Mouse (Mus musculus): ENCODE data around the gene Rpl12. TPM values are rescaled to one million over a fixed set of nuclear protein-coding genes. Genes with fewer than 3 reads are reported as not detected.

The Rpl12 gene
- total RNA-seq (2021) = 100 to 1,000 TPM; 117 to 120 TPM
- long read RNA-seq, experiment 1, transcript Rpl12-203 (7 exons, 1,242 nt) = major isoform, 39 of 47 reads
- long read RNA-seq, experiment 1, partial matches to known transcripts = 1 of 47 reads
- long read RNA-seq, experiment 1, other reads (novel, unspliced or antisense) = 4 of 47 reads
- long read RNA-seq, experiment 2, transcript Rpl12-203 (7 exons, 1,242 nt) = major isoform, 24 of 29 reads
- long read RNA-seq, experiment 2, partial matches to known transcripts = 1 of 29 reads
- long read RNA-seq, experiment 2, other reads (novel, unspliced or antisense) = 2 of 29 reads

DNA sequence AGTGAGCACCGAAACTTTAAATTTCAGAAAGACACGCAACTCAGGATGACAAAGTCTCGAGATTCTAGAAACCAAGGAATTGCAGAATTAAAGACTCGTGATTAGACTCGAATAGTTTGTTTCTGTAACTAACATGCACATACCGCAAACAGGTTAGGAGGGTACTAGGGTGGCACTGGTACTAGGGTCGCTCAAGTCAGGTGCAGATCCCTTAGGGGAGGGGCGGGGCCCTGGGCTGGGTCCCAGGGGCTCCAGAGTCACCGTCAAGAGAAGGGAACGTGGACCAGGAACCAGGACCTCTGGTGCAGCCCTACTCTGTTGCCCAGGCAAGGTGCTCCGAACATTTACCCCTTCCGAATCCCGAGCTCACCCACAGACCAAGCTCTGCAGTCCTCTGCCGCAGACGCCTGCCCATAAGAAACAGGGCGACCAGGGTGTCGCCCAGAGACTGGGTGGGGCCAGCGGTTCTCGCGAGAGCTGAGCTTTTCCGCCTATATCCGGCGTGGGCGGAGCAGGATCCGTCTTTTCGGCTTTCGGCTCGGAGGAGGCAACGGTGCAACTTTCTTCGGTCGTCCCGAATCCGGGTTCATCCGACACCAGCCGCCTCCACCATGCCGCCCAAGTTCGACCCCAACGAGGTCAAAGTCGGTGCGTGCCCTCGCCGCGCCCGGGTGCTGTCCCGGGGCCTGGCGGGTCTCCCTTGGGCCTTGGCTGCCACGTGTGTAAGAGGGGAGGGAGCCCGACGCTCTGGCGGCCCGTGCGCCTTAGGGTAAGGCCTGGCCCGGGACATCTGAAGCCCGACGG is at the start of gene Rpl12, which contains the start of gene Lrsam1:
Gene Rpl12 (plus strand): TSS at position 368 of the 804 bp plus-strand sequence.
Gene Lrsam1 (minus strand): TSS at position 423 of the 804 bp plus-strand sequence.
- DNase-seq (ENCODE audit: low spot score in 2 of 2) = peak; percentile 95
- intact Hi-C loops (cut with DNase I) = no loop called here

DNA sequence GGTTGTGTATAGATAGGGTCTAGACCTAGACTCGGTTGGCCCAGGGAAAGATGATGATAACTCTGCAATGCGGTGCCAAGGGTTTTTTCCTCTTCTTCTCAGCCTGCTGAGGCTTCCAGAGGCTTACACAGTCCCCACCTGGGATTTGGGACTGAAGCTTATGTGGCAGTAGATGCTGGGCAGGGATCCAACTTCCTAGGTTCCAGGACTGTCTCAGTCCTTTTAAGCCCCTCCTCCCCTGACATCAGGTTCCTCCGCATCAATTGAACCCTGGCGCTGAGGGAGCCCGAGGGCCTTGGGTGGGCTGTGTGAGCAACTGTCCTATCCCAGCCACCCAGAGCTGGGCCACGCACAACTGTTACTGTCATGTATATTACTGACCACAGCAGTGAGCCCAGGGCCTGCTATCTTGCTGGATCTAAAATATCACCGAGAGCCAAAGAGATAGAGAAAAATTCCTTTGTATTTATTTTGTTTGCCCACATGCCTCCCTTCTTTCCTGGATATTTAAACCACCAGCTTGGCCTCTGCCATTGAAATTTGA is 49.6 kb upstream of the Rpl12 start:
- DNase-seq (ENCODE audit: low spot score in 2 of 2) = no peak
- intact Hi-C loops (cut with DNase I) = loop anchor here (2.0 to 5.0 kb wide), 2 partner anchors 34 to 47 kb away; partner anchors contain the start of gene Fam129b

DNA sequence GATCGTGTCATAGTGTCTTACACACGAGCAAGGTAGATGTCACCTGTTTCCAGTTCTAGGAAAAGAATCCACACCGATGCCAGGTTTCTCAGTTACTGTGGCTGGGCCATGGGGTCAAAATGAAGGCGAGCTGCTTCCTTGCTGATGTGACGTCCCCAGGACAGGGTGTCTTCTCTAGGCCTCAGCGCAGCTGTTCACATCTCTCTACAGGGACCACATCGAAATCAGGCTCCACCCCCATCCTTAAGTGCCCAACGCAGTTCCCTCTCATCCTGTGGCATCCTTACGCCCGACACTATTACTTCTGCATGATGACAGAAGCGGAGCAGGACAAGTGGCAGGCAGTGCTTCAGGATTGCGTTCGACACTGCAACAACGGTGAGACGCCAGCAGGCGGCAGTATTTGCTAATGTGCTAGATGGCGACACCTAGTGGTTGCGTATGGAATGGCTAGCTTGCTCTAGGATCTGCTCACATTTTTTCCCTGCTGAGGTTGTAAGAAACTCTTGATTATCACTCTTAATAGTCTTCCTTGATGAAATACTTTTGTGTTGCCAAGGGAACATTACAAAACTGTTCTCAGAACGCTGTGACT is 49.1 kb upstream of the Rpl12 start:
- intact Hi-C loops (cut with DNase I) = loop anchor here (2.0 to 5.0 kb wide), 2 partner anchors 35 to 48 kb away; partner anchors contain the start of gene Fam129b
- DNase-seq (ENCODE audit: low spot score in 2 of 2) = peak; percentile 90 to 91

DNA sequence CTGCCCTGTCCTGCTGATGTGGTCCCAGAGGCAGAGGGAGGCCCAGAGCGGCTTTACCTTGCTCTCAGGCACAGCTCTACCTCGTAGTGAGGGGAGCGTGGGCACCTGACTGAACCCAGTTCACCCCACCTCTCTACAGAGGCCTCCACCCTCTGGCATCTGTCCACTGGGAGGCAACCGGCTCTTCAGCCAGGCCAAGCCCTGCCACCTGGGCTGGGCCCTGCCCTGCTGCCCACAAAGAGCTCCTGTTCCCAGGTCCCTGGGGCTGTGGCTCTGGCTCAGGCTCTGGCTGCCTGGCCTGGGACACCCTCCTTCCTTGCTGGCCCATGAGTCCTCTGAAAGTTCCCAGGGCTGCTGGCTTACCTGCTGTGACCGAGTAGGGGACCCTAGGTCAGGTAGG is 47.0 kb upstream of the Rpl12 start:
- intact Hi-C loops (cut with DNase I) = loop anchor here (5.0 kb wide), 1 partner anchor 37 kb away; the partner anchor contains the start of gene Fam129b
- no peak for DNase-seq (ENCODE audit: low spot score in 2 of 2)

DNA sequence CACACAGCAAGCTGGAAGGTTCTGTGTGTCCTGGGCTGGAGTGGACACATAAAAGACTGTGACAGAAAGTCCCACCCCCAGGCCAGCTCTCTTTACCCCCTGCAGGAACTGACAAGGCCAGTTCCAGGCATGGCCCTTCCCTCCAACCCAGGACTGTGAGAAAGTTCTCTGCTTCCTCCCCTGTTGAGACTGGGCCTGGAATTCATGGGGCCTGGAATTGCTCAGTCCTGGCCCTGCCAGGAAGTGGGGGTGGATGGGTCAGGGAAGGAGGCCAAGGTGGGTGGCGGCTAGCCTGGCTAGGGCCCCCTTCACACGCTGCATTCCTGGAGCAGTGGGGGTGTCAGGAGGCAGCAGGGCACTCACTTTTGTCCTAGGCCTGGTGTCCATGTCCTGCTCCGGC is 46.5 kb upstream of the Rpl12 start:
- intact Hi-C loops (cut with DNase I) = loop anchor here (5.0 kb wide), 1 partner anchor 38 kb away; the partner anchor contains the start of gene Fam129b
- DNase-seq (ENCODE audit: low spot score in 2 of 2) = no peak

DNA sequence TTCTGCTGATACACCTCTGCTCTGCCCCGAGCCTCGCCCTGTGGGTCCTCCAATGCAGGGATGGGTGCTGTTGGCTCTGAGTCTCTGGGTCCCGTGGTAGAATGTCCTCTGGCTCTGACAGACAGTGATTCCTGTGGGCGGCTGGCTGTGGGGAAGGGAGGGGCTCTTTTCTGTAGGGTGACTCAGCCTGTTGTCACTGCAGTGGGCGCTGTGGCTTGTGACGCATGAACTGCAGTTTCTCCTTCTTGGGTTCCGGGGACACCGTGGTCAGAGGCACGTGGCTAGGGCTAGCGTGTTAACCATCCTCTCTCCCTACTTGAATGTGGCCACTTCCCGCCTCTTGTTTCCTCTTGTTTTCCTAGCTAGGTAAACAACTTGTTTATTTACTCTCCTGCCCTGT is 43.8 kb upstream of the Rpl12 start:
- intact Hi-C loops (cut with DNase I) = no loop called here
- peak; percentile 73 to 86 for DNase-seq (ENCODE audit: low spot score in 2 of 2)

DNA sequence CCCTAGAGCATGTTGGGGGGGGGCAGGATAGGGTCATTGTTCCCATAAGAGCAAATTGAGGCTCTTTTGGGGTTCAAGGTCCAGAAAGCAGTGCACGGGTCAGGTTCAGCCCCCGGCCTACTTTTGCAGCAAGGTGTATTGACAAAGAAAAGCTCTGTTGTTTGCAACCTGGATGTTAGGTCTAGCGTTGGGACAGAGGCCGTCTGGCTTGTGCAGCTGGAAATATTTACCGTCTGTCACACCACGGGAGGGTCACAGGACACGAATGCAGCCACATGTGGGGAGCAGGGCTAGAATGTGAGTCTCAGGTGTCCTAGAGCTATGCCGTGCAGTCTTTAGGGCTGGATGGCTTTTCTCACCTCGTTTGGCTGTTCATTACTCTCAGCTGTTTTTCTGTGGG is 43.0 kb upstream of the Rpl12 start:
- no peak for DNase-seq (ENCODE audit: low spot score in 2 of 2)
- intact Hi-C loops (cut with DNase I) = no loop called here

DNA sequence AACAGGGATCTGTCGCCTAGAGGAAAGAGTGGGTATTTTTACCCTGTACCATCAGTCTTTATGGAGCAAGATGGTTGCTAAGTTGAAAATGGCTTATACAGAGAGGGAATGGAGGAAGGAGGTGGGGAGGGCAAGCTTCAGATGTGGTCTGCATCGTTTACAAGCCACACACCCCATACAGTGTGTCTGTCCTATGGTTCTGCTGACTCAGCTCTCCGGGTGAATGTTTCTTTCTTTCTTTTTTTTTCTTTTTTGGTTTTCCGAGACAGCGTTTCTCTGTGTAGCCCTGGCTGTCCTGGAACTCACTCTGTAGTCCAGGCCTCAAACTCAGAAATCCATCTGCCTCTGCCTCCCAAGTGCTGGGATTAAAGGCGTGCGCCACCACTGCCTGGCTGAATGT is 40.1 kb upstream of the Rpl12 start:
- DNase-seq (ENCODE audit: low spot score in 2 of 2) = no peak
- intact Hi-C loops (cut with DNase I) = loop anchor here (10.0 kb wide), 1 partner anchor 146 kb away; the partner anchor contains the start of genes Ptrh1 and Ttc16

DNA sequence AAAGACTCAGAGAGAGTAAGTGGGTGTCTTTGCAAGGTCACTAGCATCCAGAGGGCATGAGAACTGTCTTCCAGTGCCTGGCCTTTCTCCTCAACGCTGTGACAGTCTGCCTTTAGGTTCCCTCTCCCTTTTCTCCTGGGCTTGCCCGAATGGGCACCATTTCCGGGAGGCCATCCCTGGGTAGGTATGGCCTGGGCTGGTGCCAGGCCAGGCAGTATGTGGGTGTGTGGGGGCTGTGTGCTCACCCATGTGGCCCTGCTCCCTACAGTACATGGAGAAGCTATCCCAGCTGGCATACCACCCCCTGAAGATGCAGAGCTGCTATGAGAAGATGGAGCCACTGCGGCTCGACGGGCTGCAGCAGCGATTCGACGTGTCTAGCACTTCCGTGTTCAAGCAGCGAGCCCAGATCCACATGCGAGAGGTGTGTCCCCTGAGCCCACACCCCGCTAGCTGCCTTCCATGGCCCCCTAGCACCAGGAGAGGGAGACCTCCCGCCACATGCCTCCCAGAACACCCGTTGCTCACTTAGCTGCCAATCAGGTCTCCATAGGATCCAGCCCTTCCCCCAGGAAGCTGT is 39.5 kb upstream of the Rpl12 start:
- intact Hi-C loops (cut with DNase I) = loop anchor here (10.0 kb wide), 1 partner anchor 147 kb away; the partner anchor contains the start of genes Ptrh1 and Ttc16
- DNase-seq (ENCODE audit: low spot score in 2 of 2) = no peak

DNA sequence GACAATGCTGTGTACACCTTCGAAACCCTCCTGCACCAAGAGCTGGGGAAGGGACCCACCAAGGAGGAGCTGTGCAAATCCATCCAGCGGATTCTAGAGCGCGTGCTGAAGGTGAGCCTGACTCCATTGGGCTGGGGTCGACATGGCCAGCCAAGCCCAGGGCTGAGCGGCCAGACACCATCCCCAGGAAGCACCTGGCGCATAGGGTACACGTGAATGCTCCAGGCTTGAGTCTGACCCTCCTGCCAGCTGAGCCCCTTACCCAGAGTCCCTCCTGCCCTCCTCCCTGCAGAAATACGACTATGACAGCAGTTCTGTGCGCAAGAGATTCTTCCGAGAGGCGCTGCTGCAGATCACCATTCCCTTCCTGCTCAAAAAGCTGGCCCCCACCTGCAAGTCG is 38.8 kb upstream of the Rpl12 start:
- intact Hi-C loops (cut with DNase I) = loop anchor here (10.0 kb wide), 1 partner anchor 148 kb away; the partner anchor contains the start of genes Ptrh1 and Ttc16
- no peak for DNase-seq (ENCODE audit: low spot score in 2 of 2)

DNA sequence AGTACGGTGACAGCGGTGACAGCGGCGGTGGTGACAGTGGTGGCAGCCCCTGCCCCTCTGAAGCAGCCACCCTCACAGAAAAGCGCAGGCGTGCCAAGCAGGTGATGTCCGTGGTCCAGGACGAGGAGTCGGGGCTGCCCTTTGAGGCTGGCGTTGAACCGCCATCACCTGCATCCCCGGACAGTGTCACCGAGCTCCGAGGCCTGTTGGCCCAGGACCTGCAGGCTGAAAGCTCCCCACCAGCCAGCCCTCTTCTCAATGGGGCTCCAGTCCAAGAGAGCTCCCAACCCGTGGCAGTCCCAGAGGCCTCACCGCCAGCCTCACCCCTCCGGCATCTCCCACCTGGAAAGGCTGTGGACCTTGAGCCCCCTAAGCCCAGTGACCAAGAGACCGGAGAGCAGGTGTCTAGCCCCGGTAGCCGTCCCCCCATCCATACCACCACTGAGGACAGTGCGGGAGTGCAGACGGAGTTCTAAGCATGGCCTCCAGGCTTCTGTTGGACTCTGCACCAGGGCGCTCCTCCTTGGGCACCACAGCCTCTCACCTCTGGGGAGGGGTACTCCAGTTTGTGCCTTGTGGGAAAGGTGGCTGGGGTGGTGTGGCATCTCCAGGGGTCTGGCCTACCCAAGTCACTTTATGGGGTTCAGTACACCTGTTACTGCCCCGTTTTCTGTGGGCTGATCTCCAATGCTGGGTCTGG is 37.7 kb upstream of the Rpl12 start:
- no peak for DNase-seq (ENCODE audit: low spot score in 2 of 2)
- intact Hi-C loops (cut with DNase I) = loop anchor here (10.0 kb wide), 1 partner anchor 149 kb away; the partner anchor contains the start of genes Ptrh1 and Ttc16

DNA sequence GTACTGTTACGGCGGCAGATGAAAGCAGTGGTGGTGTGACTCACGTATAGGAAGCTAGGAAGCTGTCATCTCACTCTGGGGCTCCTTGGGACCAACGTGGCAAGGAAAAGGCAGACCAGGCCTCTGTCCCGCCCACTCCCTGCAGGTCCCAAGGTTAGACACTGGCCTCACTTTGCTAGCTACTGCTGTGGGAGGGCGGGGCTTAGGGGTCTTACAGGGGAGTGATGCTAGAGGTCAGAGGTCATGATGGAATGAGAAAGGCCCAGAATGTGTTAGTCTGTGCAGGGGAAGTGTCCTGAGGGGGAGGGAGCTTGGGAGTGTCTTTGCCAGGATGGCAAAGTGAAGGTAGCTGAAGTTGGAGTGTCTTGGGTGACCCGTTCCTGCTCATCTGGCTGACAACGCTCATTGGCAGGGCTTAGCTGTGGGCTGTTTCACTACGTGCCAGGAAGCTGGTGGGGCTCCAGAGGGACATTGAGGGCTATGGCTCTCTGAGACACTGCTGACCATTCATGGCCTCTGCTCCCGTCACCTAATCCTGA is 37.0 kb upstream of the Rpl12 start:
- no peak for DNase-seq (ENCODE audit: low spot score in 2 of 2)
- intact Hi-C loops (cut with DNase I) = loop anchor here (10.0 kb wide), 1 partner anchor 150 kb away; the partner anchor contains the start of genes Ptrh1 and Ttc16

DNA sequence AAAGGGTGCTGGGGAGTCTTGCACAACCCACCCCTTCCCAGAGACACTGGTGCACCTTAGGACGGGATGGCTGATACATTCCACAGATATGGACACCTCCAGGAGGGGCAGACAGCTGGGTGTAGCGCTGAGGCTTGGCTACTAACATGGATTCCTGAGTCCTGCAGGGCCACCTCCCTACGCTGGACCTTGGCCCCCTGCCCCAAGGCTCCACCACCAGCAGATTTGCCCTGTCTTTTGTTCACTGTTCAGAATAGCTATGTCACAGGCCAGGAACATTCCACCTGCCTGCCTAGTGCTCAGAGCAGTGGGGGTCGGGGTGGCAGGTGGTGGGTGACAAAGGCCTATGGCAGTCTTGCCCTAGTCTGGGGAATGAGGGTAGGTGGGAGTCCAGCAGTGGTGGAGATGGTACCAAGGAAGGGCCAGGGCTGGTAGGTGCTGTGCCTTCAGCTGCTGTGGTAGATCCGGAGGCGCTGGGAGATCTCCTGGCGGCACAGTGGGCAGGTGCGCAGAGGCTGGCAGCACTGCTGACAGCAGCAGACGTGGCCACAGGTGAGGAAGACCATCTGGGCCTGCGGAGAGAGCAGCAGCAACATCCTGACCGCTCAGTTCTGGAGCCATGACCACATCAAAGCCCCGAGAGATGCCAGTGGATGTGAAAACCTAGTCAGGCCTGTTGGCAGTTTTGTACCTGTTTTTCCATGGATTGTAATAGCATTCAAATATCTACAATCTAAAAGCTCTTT is 34.9 kb upstream of the Rpl12 start:
- intact Hi-C loops (cut with DNase I) = loop anchor here (10.0 kb wide), 1 partner anchor 152 kb away; the partner anchor contains the start of genes Ptrh1 and Ttc16
- no peak for DNase-seq (ENCODE audit: low spot score in 2 of 2)

DNA sequence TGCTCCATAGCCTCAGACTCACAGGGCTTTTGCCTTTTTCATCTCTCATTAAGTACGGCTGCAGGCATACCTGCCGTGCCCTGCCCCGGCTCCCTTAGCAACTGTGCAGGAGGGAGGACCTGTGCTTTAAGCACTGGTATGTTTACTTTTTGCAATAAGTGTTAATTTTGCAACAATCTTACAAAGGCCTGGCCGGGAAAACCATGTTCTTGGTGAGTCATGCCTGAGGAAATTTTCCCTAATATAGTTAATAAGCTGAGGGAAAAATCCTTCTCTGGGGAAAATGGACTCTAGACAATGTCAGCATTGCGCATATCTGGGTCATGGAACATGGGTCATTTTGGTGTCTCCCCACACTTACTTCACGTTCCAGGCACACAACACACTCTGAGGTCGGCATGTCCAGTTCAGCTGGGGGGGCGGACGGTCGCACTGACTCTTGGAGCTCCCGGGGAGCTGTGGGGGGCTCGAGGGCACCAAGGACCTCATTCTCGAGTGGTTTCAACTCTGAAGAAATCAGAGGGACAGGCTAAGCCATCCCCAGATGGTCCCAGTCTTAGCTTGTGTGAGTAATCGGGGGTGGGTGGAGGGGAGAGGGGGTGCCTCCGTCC is 33.6 kb upstream of the Rpl12 start:
- no peak for DNase-seq (ENCODE audit: low spot score in 2 of 2)
- intact Hi-C loops (cut with DNase I) = loop anchor here (2.0 to 10.0 kb wide), 2 partner anchors 63 to 153 kb away; partner anchors contain the start of genes Ptrh1 and Ttc16

DNA sequence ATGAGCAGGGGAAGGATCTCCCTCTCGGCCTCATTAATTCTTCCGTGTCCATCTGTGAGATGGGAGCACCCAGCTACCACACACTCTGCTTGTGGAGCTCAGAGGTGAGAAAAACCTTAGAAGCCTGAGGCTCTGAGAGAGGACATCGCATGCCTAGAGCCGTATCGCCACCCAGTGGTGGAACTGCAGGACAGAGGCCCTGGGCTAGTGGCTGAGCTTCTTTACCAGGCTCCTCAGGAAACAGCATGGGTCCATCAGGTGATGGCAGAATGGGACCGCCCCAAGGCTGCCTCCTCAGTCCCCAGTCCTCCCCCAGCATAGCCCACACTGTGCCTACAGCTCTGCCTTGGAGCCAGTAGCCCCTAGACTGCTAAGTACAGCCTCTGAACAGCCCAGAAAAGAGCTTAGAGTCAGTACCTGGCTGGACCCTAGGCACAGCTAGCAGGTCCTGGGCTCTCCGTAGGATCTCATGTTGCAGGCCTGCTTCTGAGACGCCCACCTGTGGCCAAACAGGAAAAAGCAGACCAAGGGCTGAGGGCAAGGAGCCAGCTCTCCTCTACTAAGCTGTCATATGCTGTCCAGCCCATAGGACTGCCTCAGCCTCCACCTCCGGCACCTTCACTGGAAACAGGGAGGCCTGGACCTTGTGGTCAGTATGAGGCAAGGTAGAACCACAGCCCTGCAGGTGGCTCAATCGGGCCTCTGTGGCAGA is 33.0 kb upstream of the Rpl12 start:
- intact Hi-C loops (cut with DNase I) = loop anchor here (2.0 to 10.0 kb wide), 2 partner anchors 64 to 154 kb away; partner anchors contain the start of genes Ptrh1 and Ttc16
- DNase-seq (ENCODE audit: low spot score in 2 of 2) = peak; percentile 80 to 82

Data from left cerebral cortex, postnatal 14 days (tissue).